In genomic region chr4:155142836-155143235, GRCm38 (mm10) we compare ENCODE assay signal across 17 mouse cellular contexts. TPM values are rescaled to one million over a fixed set of nuclear protein-coding genes. Genes with fewer than 3 reads are reported as not detected.
DNase-seq lines count a peak whose midpoint lies in the region; ATAC-seq and TF ChIP-seq lines count a peak whose summit lies in the region.
"Had no signal": no experiment of that assay in that cellular context is flagged by ENCODE, and none has a peak within 500 bp of the region (broad histone marks: within the 10 kb centered on the region; RNA-seq: fewer than 3 reads in every experiment).

No protein-coding gene starts in this region.

- H3K4me3 ChIP-seq in gastrocnemius, adult 2 months: no peak overlapping the region
- no peak overlapping the region for H3K4me3 ChIP-seq in hindbrain, embryonic 15.5 days
- no peak overlapping the region for H3K4me3 ChIP-seq in hindbrain, embryonic 12.5 days
- H3K4me3 ChIP-seq in neural tube, embryonic 13.5 days: no peak overlapping the region
- H3K4me3 ChIP-seq: forebrain, embryonic 10.5 days; liver, embryonic 12.5 days; midbrain, embryonic 13.5 days had no signal

- ATAC-seq in hindbrain, embryonic 15.5 days (ENCODE audit: low FRiP score, low read depth): no peak
- no peak for ATAC-seq in hindbrain, embryonic 12.5 days (ENCODE audit: low FRiP score)
- no peak for ATAC-seq in neural tube, embryonic 13.5 days (ENCODE audit: low read depth)
- ATAC-seq: liver, embryonic 12.5 days had no signal

- H3K27me3 ChIP-seq in hindbrain, embryonic 15.5 days: no peaks in the 10 kb centered on the region
- no peaks in the 10 kb centered on the region for H3K27me3 ChIP-seq in hindbrain, embryonic 12.5 days
- no peaks in the 10 kb centered on the region for H3K27me3 ChIP-seq in neural tube, embryonic 13.5 days
- H3K27me3 ChIP-seq: midbrain, embryonic 13.5 days had no signal

- TF ChIP-seq CTCF in gastrocnemius, adult 2 months (IDR thresholded peaks at IDR 0.05): no peak

- intact Hi-C loops in gastrocnemius, adult 2 months (cut with DNase I): no loop called here

- H3K9me3 ChIP-seq in hindbrain, embryonic 15.5 days: no peaks in the 10 kb centered on the region
- no peaks in the 10 kb centered on the region for H3K9me3 ChIP-seq in hindbrain, embryonic 12.5 days (replicated peaks)
- no peaks in the 10 kb centered on the region for H3K9me3 ChIP-seq in neural tube, embryonic 13.5 days
- H3K9me3 ChIP-seq: forebrain, embryonic 10.5 days; liver, embryonic 12.5 days; midbrain, embryonic 13.5 days had no signal

- 87% methylated on average over 5 of the region's 5 CpGs for WGBS in hindbrain, embryonic 15.5 days
- WGBS in hindbrain, embryonic 12.5 days: 96% methylated on average over 5 of the region's 5 CpGs
- WGBS in neural tube, embryonic 13.5 days: 89% methylated on average over 5 of the region's 5 CpGs

- H3K27ac ChIP-seq in gastrocnemius, adult 2 months: peak overlapping the region; percentile 90
- 0 out of 2 replicates have a peak overlapping the region, but pooled peaks have one; percentile 79 for H3K27ac ChIP-seq in hindbrain, embryonic 15.5 days (replicated peaks)
- H3K27ac ChIP-seq in hindbrain, embryonic 12.5 days: no peak overlapping the region; the same call in 1 of the 2 replicates
- H3K27ac ChIP-seq in neural tube, embryonic 13.5 days (replicated peaks): peak overlapping the region; percentile 86

- peaks cover 38% of the 10 kb centered on the region for H3K4me1 ChIP-seq in hindbrain, embryonic 15.5 days (replicated peaks)
- H3K4me1 ChIP-seq in hindbrain, embryonic 12.5 days: peaks cover 48% of the 10 kb centered on the region
- H3K4me1 ChIP-seq in neural tube, embryonic 13.5 days (replicated peaks): peaks cover 44% of the 10 kb centered on the region

- H3K36me3 ChIP-seq in hindbrain, embryonic 15.5 days: no peaks in the 10 kb centered on the region
- H3K36me3 ChIP-seq in hindbrain, embryonic 12.5 days: no peaks in the 10 kb centered on the region
- H3K36me3 ChIP-seq in neural tube, embryonic 13.5 days: no peaks in the 10 kb centered on the region
- H3K36me3 ChIP-seq: forebrain, embryonic 10.5 days; liver, embryonic 12.5 days; midbrain, embryonic 13.5 days had no signal

- H3K9ac ChIP-seq in hindbrain, embryonic 15.5 days: no peak overlapping the region
- H3K9ac ChIP-seq in hindbrain, embryonic 12.5 days: no peak overlapping the region
- H3K9ac ChIP-seq in neural tube, embryonic 13.5 days: no peak overlapping the region
- H3K9ac ChIP-seq: liver, embryonic 12.5 days had no signal

- no peak overlapping the region for H3K4me2 ChIP-seq in hindbrain, embryonic 15.5 days
- no peak overlapping the region for H3K4me2 ChIP-seq in hindbrain, embryonic 12.5 days (replicated peaks)
- H3K4me2 ChIP-seq in neural tube, embryonic 13.5 days: no peak overlapping the region
- H3K4me2 ChIP-seq: liver, embryonic 12.5 days; midbrain, embryonic 13.5 days had no signal

- DNase-seq in gastrocnemius, adult 2 months: no peak
- DNase-seq in gastrocnemius, adult 8-10 months (ENCODE audit: low spot score in 2 of 2): no peak
- DNase-seq in neural tube, embryonic 10.5 days (ENCODE audit: extremely low spot score, low spot score): no peak
- no peak for DNase-seq in cerebellum, adult 8-10 months
- DNase-seq in kidney, postnatal 25 days: no peak
- DNase-seq: adrenal gland, postnatal 14 days; cerebellum, adult 9-11 months; gastrocnemius, postnatal 25 days; kidney, adult 2 months; lung, postnatal 36 days; thymus, postnatal 4 days had no signal

RNA-seq across cellular contexts. Expression of gene Morn1, which starts 56.5 kb away (rescaled TPM):
- 1 to 10 TPM; 1.3 TPM for total RNA-seq in gastrocnemius, adult 2 months (2021)
- 1 to 10 TPM; 1.2 to 2.1 (median 1.4) TPM for total RNA-seq in gastrocnemius, adult 8-10 months (2022)
- 8.1 and 10.0 TPM in 2 replicates for polyA plus RNA-seq in hindbrain, embryonic 15.5 days (2015; fragmentation: Nextera tagmentation; extraction: Ambion mirVana)
- polyA plus RNA-seq in hindbrain, embryonic 12.5 days (2016; fragmentation: Nextera tagmentation; extraction: Ambion mirVana): 7.7 and 8.0 TPM in 2 replicates
- 5.6 and 5.7 TPM in 2 replicates for polyA plus RNA-seq in neural tube, embryonic 13.5 days (2015; fragmentation: Nextera tagmentation; extraction: Ambion mirVana)

RNA-seq across cellular contexts. Expression of gene Rer1, which starts 56.7 kb away (rescaled TPM):
- 10 to 100 TPM; 54.8 to 59.3 TPM for total RNA-seq in gastrocnemius, adult 2 months (2021)
- total RNA-seq in gastrocnemius, adult 8-10 months (2022): 10 to 100 TPM; 52.2 to 64.6 (median 59.8) TPM
- 124 and 125 TPM in 2 replicates for polyA plus RNA-seq in hindbrain, embryonic 15.5 days (2015; fragmentation: Nextera tagmentation; extraction: Ambion mirVana)
- polyA plus RNA-seq in hindbrain, embryonic 12.5 days (2016; fragmentation: Nextera tagmentation; extraction: Ambion mirVana): 130 and 137 TPM in 2 replicates
- 136 and 141 TPM in 2 replicates for polyA plus RNA-seq in neural tube, embryonic 13.5 days (2015; fragmentation: Nextera tagmentation; extraction: Ambion mirVana)
